Mouse (Mus musculus) liver, embryonic 14.5 days (tissue): ENCODE results near the gene Tarbp2.

Source experiments
- CTCF ChIP-seq: IDR thresholded peaks from 2 replicates; pipeline ENCODE4 v1.5.1; 2016; ENCODE audit warnings: antibody characterized with exemption, low read depth, control low read depth
- EP300 ChIP-seq: IDR thresholded peaks from 2 replicates; pipeline ENCODE4 v1.6.1; 2016; ENCODE audit warnings: antibody characterized with exemption, low read depth

GRCm38 (mm10) chr15:102512471-102512870, 5.5 kb upstream of the Tarbp2 start:
- TF ChIP-seq CTCF (no peak), EP300 (no peak)
